Mouse (Mus musculus): ENCODE measurements around the gene Nup88.

DNA sequence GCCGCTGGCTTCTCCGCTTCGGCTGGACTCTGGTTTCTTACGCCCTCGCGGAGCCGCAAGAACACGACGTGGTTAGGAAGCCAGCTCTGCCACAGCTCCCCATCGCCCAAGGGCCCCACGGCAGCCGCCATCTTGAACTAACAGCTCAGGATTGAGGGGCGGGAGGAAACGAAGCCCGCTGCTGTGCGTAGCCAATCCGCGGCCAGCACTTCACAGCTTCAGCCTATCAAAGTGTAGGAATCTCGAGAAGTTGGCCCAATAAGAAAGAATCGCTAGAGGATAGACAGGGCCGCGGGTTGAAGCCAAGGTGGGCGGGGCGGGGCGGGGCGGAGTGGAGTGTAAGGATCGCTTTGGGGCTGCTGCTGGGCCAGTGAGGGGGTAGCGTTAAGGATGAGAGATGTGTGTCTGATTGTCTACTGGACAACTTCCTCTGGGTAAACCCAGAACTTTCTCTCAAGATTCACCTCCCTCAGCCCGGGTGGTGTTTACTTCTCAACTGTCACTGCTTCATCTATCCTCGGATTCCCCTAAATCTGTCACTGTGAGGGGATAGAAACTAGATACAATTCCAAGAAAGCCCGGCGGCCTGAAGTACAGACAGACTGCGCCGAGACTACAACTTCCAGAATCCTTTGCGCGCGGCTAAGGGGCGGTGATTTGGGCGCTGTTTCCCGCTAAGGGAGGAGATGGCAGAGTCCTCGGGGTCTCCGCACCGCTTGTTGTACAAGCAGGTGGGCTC, at the start of gene Nup88, which contains the start of gene Rpain:
- TF ChIP-seq TAL1 (IDR thresholded peaks at IDR 0.05; ENCODE audit: low read length) (no peak), GATA1 (IDR thresholded peaks at IDR 0.05; ENCODE audit: low read length) (no peak)

Measured in erythroblast, embryonic 14.5 days (primary cell).